Mouse (Mus musculus): ENCODE measurements around the gene Ppp1r2.

- TF ChIP-seq CTCF (IDR thresholded peaks at IDR 0.05; ENCODE audit: low read depth, low read length): no peak
- no peak for TF ChIP-seq POLR2A (IDR thresholded peaks at IDR 0.05; ENCODE audit: borderline replicate concordance, low read depth, low read length)
Observed at GRCm38 (mm10) chr16:31276962-31277361, 1.9 kb upstream of the Ppp1r2 start.
